Mouse (Mus musculus): Measurements from ENCODE around the gene Nudt9.

- TF ChIP-seq POLR2A (IDR thresholded peaks at IDR 0.05; ENCODE audit: insufficient read length, low read depth), result no peak
- TF ChIP-seq TCF12 (IDR thresholded peaks at IDR 0.05; ENCODE audit: insufficient read depth, poor library complexity, severe bottlenecking), result no peak
- TF ChIP-seq USF1 (IDR thresholded peaks at IDR 0.05; ENCODE audit: low read depth), result no peak
- TF ChIP-seq MAX (IDR thresholded peaks at IDR 0.05; ENCODE audit: low read depth), result no peak
- TF ChIP-seq TCF3 (IDR thresholded peaks at IDR 0.05; ENCODE audit: insufficient read length, low read depth), result no peak
- no peak for TF ChIP-seq POLR2AphosphoS2 (IDR thresholded peaks at IDR 0.05; ENCODE audit: insufficient read length, low read depth)
Observed at GRCm38 (mm10) chr5:104062773-104063551, 16.9 kb downstream of the Nudt9 start.

Measured in myocyte (in vitro differentiated cells).